Mouse (Mus musculus): ENCODE measurements around the gene Zranb3. TPM values are rescaled to one million over a fixed set of nuclear protein-coding genes. Genes with fewer than 3 reads are reported as not detected.
"Not testable (repeated sequence)": the region's sequence is repeated elsewhere in the genome, so short reads cannot be mapped to it uniquely, and the experiment has no call there.

Zranb3 gene
- polyA plus RNA-seq, 1 experiment, result 0.56 TPM

DNA sequence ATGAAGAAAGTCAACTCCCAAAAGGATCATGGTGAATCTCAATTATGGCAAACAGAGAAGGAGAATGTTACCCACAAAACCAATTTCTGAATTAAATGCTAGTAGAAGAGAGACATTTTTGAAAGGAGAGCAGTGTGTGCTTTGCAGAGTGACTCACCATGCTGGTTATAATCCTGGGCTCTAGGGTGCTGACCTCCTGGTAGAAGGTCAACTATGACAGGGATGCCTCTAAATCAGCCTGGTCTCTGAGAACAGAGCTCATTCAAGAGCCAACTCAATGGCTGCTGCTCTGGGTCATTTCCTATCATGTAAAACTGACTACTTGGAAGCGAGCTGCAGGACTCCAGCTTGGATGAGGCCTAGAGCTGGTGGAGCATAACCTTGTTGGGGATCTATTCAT is 141.7 kb downstream of the Zranb3 start:
- Histone ChIP-seq H3K36me3 (ENCODE audit: control insufficient read depth, insufficient read depth, low read length) (no peaks in the 10 kb centered on the region), H3K27ac (ENCODE audit: insufficient read depth, low read depth, low read length) (no peak overlapping the region), H3K27me3 (ENCODE audit: control insufficient read depth, insufficient read depth, low read length) (no peaks in the 10 kb centered on the region), H3K4me1 (ENCODE audit: control insufficient read depth, insufficient read depth, insufficient read length, low read length) (no peaks in the 10 kb centered on the region), H3K4me3 (ENCODE audit: low read depth, low read length) (no peak overlapping the region)
- WGBS, result 94% methylated on average over 1 of the region's 1 CpGs
- TF ChIP-seq POLR2A (IDR thresholded peaks at IDR 0.05; ENCODE audit: low read depth, low read length), result no peak
- no peak for TF ChIP-seq CTCF (IDR thresholded peaks at IDR 0.05; ENCODE audit: extremely low read depth, insufficient read length, insufficient replicate concordance, low read depth, low read length)

DNA sequence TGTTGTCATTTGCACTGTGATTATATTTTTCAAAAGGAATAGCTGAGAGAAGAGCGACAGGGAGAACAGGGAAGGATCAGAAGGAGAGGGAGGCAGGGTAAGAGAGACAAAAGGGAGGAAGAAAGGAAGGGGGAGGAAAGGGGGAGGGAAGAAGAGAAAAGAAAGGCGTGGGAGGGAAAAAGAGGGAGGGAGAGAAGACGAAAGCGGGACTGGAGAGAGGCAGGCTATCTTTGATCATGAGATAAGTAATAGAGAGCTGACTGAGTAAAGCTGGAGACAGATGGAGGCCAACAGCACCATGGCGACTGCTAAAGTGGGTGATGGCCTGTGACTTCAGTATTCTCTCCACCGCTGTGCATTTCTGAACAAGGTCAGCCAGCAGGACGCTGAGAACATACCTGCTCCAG is 143.5 kb downstream of the Zranb3 start:
- TF ChIP-seq CTCF (IDR thresholded peaks at IDR 0.05; ENCODE audit: extremely low read depth, insufficient read length, insufficient replicate concordance, low read depth, low read length) (no peak), POLR2A (IDR thresholded peaks at IDR 0.05; ENCODE audit: low read depth, low read length) (no peak)
- no peaks in the 10 kb centered on the region for H3K4me1 ChIP-seq (ENCODE audit: control insufficient read depth, insufficient read depth, insufficient read length, low read length)
- no peak overlapping the region for H3K4me3 ChIP-seq (ENCODE audit: low read depth, low read length)
- H3K27me3 ChIP-seq (ENCODE audit: control insufficient read depth, insufficient read depth, low read length), result no peaks in the 10 kb centered on the region
- no peak overlapping the region for H3K27ac ChIP-seq (ENCODE audit: insufficient read depth, low read depth, low read length)
- H3K36me3 ChIP-seq (ENCODE audit: control insufficient read depth, insufficient read depth, low read length), result no peaks in the 10 kb centered on the region
- WGBS, result 72% methylated on average over 7 of the region's 7 CpGs

DNA sequence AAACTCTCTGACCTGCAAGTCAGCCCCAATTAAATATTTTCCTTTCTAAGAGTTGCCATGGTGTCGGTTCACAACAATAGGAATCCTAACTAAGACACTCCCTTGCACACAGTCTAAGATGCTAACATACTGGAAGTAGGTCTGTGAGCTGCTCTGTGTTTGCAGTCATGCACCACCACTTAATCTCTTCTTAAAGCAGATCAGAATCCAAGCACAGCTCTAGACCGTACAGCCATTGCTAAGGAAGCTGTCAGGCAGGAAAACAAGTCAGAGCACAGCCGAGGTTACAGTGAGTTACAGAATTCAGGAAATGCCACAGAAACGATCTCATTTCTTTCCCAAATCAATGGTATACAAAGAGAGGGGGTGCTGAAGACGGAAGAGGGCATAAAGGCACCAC is 144.0 kb downstream of the Zranb3 start:
- TF ChIP-seq POLR2A (IDR thresholded peaks at IDR 0.05; ENCODE audit: low read depth, low read length) (no peak), CTCF (IDR thresholded peaks at IDR 0.05; ENCODE audit: extremely low read depth, insufficient read length, insufficient replicate concordance, low read depth, low read length) (no peak)
- Histone ChIP-seq H3K27ac (ENCODE audit: insufficient read depth, low read depth, low read length) (no peak overlapping the region), H3K36me3 (ENCODE audit: control insufficient read depth, insufficient read depth, low read length) (no peaks in the 10 kb centered on the region), H3K27me3 (ENCODE audit: control insufficient read depth, insufficient read depth, low read length) (no peaks in the 10 kb centered on the region), H3K4me3 (ENCODE audit: low read depth, low read length) (no peak overlapping the region), H3K4me1 (ENCODE audit: control insufficient read depth, insufficient read depth, insufficient read length, low read length) (no peaks in the 10 kb centered on the region)
- WGBS, result 63% methylated on average over 5 of the region's 5 CpGs

DNA sequence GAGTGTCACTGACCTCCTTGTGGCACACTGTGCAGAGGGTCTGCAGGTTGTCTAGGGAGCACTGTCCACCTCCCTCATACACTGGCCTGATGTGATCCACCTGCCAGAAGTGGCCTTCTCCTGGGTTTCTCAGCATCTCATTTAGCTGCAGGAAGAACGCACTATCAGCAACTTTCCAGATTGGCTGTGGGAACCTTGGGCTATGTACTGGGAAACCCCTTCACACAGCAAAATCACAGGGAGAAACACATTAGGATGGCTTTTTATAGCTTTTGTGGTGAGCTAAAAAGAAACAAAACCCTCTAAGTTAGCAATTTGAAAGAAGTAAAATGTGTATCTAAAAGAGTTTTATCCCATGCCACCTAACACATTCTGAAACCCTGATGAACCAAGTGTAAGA is 146.3 kb downstream of the Zranb3 start:
- Histone ChIP-seq H3K4me1 (ENCODE audit: control insufficient read depth, insufficient read depth, insufficient read length, low read length) (no peaks in the 10 kb centered on the region), H3K27ac (ENCODE audit: insufficient read depth, low read depth, low read length) (no peak overlapping the region), H3K27me3 (ENCODE audit: control insufficient read depth, insufficient read depth, low read length) (no peaks in the 10 kb centered on the region), H3K36me3 (ENCODE audit: control insufficient read depth, insufficient read depth, low read length) (no peaks in the 10 kb centered on the region), H3K4me3 (ENCODE audit: low read depth, low read length) (no peak overlapping the region)
- 91% methylated on average over 1 of the region's 1 CpGs for WGBS
- TF ChIP-seq CTCF (IDR thresholded peaks at IDR 0.05; ENCODE audit: extremely low read depth, insufficient read length, insufficient replicate concordance, low read depth, low read length) (no peak), POLR2A (IDR thresholded peaks at IDR 0.05; ENCODE audit: low read depth, low read length) (no peak)

DNA sequence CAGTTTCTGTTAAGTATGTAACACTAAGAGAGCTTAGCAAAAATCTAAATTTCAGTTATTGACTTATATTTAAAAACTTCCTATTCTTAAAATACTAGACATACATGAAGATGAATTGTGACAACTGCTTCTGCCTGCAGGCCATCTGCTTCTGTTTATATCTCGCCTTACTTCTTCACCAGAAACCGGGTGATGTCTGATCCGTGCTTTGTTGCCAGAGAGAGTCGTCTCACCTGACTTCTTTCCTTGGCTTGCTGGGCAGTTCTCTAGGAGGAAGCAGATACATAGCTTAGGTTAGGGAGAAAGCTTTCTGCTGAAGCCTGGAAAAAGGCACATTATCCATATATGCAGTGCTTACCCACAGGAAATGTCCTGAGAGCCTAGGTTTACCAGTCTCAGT is 148.0 kb downstream of the Zranb3 start:
- H3K36me3 ChIP-seq (ENCODE audit: control insufficient read depth, insufficient read depth, low read length), result no peaks in the 10 kb centered on the region
- no peak overlapping the region for H3K27ac ChIP-seq (ENCODE audit: insufficient read depth, low read depth, low read length)
- H3K27me3 ChIP-seq (ENCODE audit: control insufficient read depth, insufficient read depth, low read length), result no peaks in the 10 kb centered on the region
- no peaks in the 10 kb centered on the region for H3K4me1 ChIP-seq (ENCODE audit: control insufficient read depth, insufficient read depth, insufficient read length, low read length)
- WGBS, result 79% methylated on average over 4 of the region's 4 CpGs
- H3K4me3 ChIP-seq (ENCODE audit: low read depth, low read length), result no peak overlapping the region
- TF ChIP-seq POLR2A (IDR thresholded peaks at IDR 0.05; ENCODE audit: low read depth, low read length) (no peak), CTCF (IDR thresholded peaks at IDR 0.05; ENCODE audit: extremely low read depth, insufficient read length, insufficient replicate concordance, low read depth, low read length) (no peak)

DNA sequence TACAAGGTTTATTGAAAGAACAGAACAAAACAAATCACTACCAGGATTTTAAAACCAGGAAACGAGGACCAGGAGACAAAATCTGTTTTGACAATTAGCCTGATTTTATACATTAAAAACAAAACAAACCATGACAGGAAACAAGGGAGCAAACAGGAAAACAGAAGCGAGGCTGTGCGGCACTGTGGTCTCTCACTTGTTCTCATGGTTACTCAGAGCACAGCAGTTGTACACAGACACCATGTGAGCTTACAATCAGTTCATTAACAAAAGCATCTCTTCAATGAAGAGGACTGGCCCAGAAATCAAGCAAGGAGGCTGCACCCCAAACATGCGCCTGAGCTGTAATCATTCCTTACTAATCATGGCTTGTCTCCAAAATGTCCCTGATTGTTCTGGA is 148.6 kb downstream of the Zranb3 start:
- H3K4me1 ChIP-seq (ENCODE audit: control insufficient read depth, insufficient read depth, insufficient read length, low read length); H3K27ac ChIP-seq (ENCODE audit: insufficient read depth, low read depth, low read length); H3K4me3 ChIP-seq (ENCODE audit: low read depth, low read length); H3K36me3 ChIP-seq (ENCODE audit: control insufficient read depth, insufficient read depth, low read length); H3K27me3 ChIP-seq (ENCODE audit: control insufficient read depth, insufficient read depth, low read length): not testable (repeated sequence)
- 71% methylated on average over 4 of the region's 4 CpGs for WGBS

DNA sequence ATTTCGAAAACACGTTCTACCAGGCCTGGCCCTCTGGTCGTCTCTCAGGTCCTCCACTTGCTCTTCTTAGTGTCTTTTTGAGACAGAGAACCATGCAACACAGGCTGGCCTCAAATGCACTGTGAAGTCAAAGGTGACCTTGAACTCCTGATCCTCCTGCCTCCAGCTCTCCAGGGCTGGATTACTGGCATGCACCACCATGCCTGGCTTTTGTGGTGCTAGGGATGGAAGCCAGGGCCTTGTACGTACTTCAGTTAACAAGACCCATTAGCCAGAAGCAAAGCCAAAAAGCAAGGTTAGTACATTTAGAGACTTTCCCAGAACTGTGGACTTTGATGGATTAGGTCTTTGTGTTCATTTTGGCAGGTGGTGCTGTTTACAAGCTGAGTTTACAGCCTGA is 150.6 kb downstream of the Zranb3 start:
- 76% methylated on average over 4 of the region's 4 CpGs for WGBS
- Histone ChIP-seq H3K4me1 (ENCODE audit: control insufficient read depth, insufficient read depth, insufficient read length, low read length) (no peaks in the 10 kb centered on the region), H3K27me3 (ENCODE audit: control insufficient read depth, insufficient read depth, low read length) (no peaks in the 10 kb centered on the region), H3K27ac (ENCODE audit: insufficient read depth, low read depth, low read length) (no peak overlapping the region), H3K36me3 (ENCODE audit: control insufficient read depth, insufficient read depth, low read length) (no peaks in the 10 kb centered on the region), H3K4me3 (ENCODE audit: low read depth, low read length) (no peak overlapping the region)
- no peak for TF ChIP-seq POLR2A (IDR thresholded peaks at IDR 0.05; ENCODE audit: low read depth, low read length)
- TF ChIP-seq CTCF (IDR thresholded peaks at IDR 0.05; ENCODE audit: extremely low read depth, insufficient read length, insufficient replicate concordance, low read depth, low read length), result no peak

DNA sequence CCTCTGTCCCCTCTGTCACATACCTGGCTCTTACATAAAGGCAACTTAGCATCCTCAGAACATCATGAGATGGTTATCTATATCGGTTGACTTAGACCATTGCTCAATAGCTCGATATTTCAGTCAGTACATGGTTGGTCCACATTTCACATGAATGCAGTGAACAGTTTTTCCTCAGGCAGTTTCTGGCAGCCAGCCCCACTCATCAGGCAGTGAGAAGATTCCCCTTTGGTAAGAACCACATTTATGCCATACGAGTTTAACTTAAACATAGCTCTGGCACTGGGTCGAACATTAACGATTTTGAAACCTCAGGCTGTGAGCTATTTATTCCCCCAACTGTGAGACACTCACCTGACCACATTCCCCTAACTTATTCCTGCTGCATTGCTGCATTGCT is 154.1 kb downstream of the Zranb3 start:
- TF ChIP-seq CTCF (IDR thresholded peaks at IDR 0.05; ENCODE audit: extremely low read depth, insufficient read length, insufficient replicate concordance, low read depth, low read length) (no peak), POLR2A (IDR thresholded peaks at IDR 0.05; ENCODE audit: low read depth, low read length) (no peak)
- no peaks in the 10 kb centered on the region for H3K4me1 ChIP-seq (ENCODE audit: control insufficient read depth, insufficient read depth, insufficient read length, low read length)
- H3K4me3 ChIP-seq (ENCODE audit: low read depth, low read length), result no peak overlapping the region
- WGBS, result 75% methylated on average over 5 of the region's 5 CpGs
- H3K27me3 ChIP-seq (ENCODE audit: control insufficient read depth, insufficient read depth, low read length), result no peaks in the 10 kb centered on the region
- H3K27ac ChIP-seq (ENCODE audit: insufficient read depth, low read depth, low read length), result no peak overlapping the region
- peaks cover 6% of the 10 kb centered on the region for H3K36me3 ChIP-seq (ENCODE audit: control insufficient read depth, insufficient read depth, low read length)
